Mouse (Mus musculus) B cell, adult 2 months (primary cell): ENCODE data around the gene Arsk.

Experiments used
- DNase-seq, 2 experiments: peaks; one replicate each; pipeline ENCODE4 v3.0.0; 2022

Gene Arsk

GRCm38 (mm10) chr13:76021782-76022181 is 76.7 kb downstream of the Arsk start:
- DNase-seq: peak in 1 of 2 experiments; percentile 6

DNA sequence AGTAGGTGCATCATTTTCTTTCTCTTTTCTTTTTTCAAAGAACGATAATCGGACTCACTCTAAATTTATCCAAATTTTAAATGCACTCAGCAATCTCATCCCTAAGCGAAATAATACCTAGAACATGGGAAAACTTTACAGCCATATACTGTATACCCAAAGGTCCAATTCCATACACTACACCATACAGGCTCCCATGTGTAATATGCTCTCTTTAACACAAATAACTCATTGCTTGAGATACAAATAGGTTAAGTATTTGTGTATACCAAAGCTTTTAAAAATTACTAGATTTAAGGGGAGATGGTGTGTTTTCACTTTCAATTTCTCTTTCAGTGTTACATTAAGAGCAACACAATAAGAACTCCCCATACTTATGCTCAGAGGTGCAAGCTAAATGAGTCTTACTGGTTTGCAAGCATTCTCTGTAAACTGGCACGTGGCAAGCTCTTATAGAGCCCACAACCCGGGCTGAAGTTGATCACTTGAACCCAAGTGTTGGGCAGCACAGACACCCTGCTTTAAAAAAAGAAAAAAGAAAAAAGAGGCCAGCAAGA is 79.5 kb downstream of the Arsk start:
- peak; percentile 24 to 28 for DNase-seq

- peak; percentile 97 for DNase-seq
Measured at GRCm38 (mm10) chr13:76017974-76018843, 80.3 kb downstream of the Arsk start, which contains the start of gene Rfesd. TSS of gene Rfesd (minus strand) at chr13:76018719.

DNA sequence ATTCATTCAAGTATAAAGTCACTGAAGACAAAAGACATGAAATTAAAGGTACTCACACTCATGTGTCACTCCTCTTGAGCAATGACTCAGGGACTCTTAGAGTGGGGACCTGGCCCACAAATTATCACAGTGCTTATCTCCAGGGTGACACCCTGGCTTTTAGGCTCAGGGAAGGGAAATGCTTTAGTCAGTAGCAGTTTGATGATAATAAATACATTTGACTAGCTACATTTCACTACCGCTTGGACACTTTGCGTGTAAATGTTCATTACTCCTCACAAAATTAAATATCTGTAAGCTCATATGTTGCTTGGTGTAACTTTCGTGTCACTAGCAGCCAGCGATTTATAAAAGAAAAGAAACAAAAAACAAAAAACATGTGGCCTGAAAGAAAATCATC is 81.0 kb downstream of the Arsk start:
- DNase-seq: peak in 1 of 2 experiments; percentile 6

- no peak for DNase-seq
Measured at GRCm38 (mm10) chr13:76014511-76014910, 83.9 kb downstream of the Arsk start.
